Mouse (Mus musculus) neural tube, embryonic 15.5 days (tissue): ENCODE results near the gene Cnnm4. TPM values are rescaled to one million over a fixed set of nuclear protein-coding genes. Genes with fewer than 3 reads are reported as not detected.
A peak's percentile ranks its signal among the peaks of the same experiment; 100 is the strongest.

Source experiments
- ATAC-seq: fragments of 200-750 bp; cut with Nextera tagmentation; 2 replicates; pipeline ENCODE4 v1.8.0; 2017; ENCODE audit warnings: mild to moderate bottlenecking, moderate TSS enrichment, moderate library complexity; ENCODE audit not compliant: low FRiP score
- H3K27ac ChIP-seq: fragments of 300-500 bp; sonication (generic); replicated peaks from 2 replicates; pipeline ENCODE4 v1.5.1; 2015; ENCODE audit warnings: mild to moderate bottlenecking, inconsistent platforms
- H3K27me3 ChIP-seq: fragments of 300-500 bp; sonication (generic); replicated peaks from 2 replicates; pipeline ENCODE4 v1.6.1; 2015; ENCODE audit warnings: inconsistent platforms
- H3K36me3 ChIP-seq: fragments of 300-500 bp; sonication (generic); 2 replicates; pipeline ENCODE4 v1.6.1; 2015; ENCODE audit warnings: inconsistent platforms
- H3K4me1 ChIP-seq: fragments of 300-500 bp; sonication (generic); 2 replicates; pipeline ENCODE4 v1.6.1; 2015; ENCODE audit warnings: inconsistent platforms
- H3K4me2 ChIP-seq: fragments of 300-500 bp; sonication (generic); 2 replicates; pipeline ENCODE4 v1.6.1; 2015; ENCODE audit warnings: inconsistent platforms, mild to moderate bottlenecking, moderate library complexity
- H3K4me3 ChIP-seq: fragments of 300-500 bp; sonication (generic); replicated peaks from 2 replicates; pipeline ENCODE4 v1.5.1; 2015; ENCODE audit warnings: mild to moderate bottlenecking, inconsistent platforms
- H3K9ac ChIP-seq: fragments of 300-500 bp; sonication (generic); replicated peaks from 2 replicates; pipeline ENCODE4 v1.6.1; 2015; ENCODE audit warnings: mild to moderate bottlenecking, inconsistent platforms
- H3K9me3 ChIP-seq: fragments of 300-500 bp; sonication (generic); replicated peaks from 2 replicates; pipeline ENCODE4 v1.6.1; 2016; ENCODE audit warnings: inconsistent platforms
- WGBS: fragments of 180-500 bp; shearing (Covaris S2); methylation state at CpG from one replicate; pipeline ENCODE4 v1.1.7; 2015; ENCODE audit warnings: mixed read lengths; 5-methylcytosine and 5-hydroxymethylcytosine counted together
- polyA plus RNA-seq: library from polyadenylated mRNA; unstranded; fragments of >200 nt; fragmentation: Nextera tagmentation; extraction: Ambion mirVana; gene quantifications from 2 replicates; pipeline ENCODE4 v1.2.1, GENCODE M21; 2015

The Cnnm4 gene
- polyA plus RNA-seq, 1 experiment from 2014 or later, result 10.6 TPM

DNA sequence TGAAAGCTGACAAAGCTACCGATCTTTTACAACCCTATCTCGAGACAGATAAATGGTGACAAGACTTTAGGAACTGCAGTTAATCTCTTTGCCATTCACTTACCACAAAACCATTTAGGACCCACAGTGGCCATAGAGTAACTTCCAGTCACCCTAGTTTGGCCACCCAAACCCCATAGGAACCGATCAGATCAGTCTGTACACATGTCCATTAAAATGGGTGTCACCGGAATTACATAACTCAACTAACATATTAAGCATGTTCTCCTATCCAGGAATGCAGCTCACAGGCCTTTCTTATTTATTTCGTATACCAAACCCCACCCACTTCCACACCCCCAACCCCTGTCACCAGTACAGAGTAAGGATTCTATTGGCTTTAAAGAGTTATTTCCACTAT is 24.6 kb upstream of the Cnnm4 start:
- H3K4me1 ChIP-seq, result peaks cover 8% of the 10 kb centered on the region
- H3K9me3 ChIP-seq, result no peaks in the 10 kb centered on the region
- 91% methylated on average over 5 of the region's 5 CpGs for WGBS
- no peak overlapping the region for H3K4me3 ChIP-seq
- H3K27me3 ChIP-seq, result no peaks in the 10 kb centered on the region
- ATAC-seq, result no peak
- H3K9ac ChIP-seq, result no peak overlapping the region
- H3K27ac ChIP-seq, result no peak overlapping the region
- no peaks in the 10 kb centered on the region; the same call in 1 of the 2 replicates for H3K36me3 ChIP-seq
- no peak overlapping the region for H3K4me2 ChIP-seq

DNA sequence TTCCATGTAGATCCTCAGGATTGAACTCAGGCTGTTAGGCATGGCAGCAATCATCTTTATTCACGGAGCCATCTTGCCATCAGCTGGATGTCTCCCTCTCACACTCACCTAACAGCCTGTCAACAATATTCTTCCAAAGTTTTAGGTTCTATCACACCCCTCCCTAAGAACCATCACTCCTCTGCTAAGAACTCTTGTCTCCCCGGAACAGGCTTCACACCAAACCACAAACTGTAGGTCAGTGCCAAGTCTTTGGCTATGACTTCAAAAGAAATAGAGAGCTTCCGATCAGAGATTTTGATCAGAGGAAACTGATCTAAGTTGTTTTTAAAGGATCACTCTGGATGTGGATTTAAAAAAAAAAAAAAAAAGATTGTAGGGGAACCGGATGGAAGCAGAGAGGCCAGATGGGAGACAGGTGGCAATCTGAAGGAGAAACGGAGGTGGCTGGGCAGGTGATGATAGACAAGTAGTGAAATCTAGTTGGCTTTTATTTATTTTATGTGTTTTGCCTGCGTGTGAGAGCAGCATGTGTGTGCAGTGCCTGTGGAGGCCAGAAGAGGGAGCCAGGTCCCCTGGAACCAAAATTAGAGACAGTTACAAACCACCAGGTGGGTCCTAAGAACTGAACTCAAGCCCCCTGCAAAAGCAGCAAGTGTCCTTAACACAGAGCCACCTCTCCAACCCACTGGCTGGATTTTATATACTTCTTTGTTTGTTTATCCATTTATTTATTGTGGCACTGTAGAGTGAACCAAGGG is 17.2 kb upstream of the Cnnm4 start:
- H3K4me1 ChIP-seq, result no peaks in the 10 kb centered on the region
- H3K9ac ChIP-seq, result no peak overlapping the region
- H3K4me2 ChIP-seq, result no peak overlapping the region
- no peaks in the 10 kb centered on the region for H3K27me3 ChIP-seq
- H3K9me3 ChIP-seq, result no peaks in the 10 kb centered on the region
- 88% methylated on average over 6 of the region's 6 CpGs for WGBS
- no peak overlapping the region for H3K4me3 ChIP-seq
- H3K27ac ChIP-seq, result no peak overlapping the region
- no peaks in the 10 kb centered on the region for H3K36me3 ChIP-seq
- no peak for ATAC-seq

DNA sequence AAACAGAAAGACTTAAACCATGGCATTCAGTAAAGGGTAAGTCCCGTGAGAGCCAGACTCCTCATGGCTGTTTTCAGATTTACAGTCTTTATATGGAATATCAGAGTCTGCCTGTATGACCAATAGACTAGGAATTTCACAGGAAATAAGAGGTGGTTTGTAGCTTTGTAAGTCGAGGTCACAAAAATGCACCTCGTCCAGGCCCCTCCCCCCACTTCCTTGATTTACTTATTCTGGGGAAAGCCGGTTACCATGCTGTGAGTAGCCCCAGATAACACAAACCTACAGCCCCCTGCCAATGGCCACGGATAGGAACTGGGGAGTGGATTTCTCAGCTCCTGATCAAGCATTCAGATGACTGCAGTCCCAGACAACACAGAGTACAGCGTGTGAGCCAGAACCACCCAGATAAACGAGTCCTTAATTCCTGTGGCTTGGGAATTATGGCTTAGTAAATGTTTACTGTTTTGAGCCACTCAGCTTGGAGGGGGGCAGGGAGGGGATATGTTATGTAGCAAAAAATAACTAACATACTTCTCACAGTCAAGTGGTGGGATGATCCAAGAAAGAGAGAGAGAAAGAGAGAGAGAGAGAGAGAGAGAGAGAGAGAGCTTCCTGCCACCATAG is 13.9 kb upstream of the Cnnm4 start:
- Histone ChIP-seq H3K4me2 (no peak overlapping the region), H3K4me1 (no peaks in the 10 kb centered on the region), H3K27ac (no peak overlapping the region), H3K36me3 (no peaks in the 10 kb centered on the region), H3K9ac (no peak overlapping the region), H3K27me3 (no peaks in the 10 kb centered on the region), H3K4me3 (no peak overlapping the region), H3K9me3 (no peaks in the 10 kb centered on the region)
- ATAC-seq, result no peak
- WGBS, result 52% methylated on average over 7 of the region's 7 CpGs

DNA sequence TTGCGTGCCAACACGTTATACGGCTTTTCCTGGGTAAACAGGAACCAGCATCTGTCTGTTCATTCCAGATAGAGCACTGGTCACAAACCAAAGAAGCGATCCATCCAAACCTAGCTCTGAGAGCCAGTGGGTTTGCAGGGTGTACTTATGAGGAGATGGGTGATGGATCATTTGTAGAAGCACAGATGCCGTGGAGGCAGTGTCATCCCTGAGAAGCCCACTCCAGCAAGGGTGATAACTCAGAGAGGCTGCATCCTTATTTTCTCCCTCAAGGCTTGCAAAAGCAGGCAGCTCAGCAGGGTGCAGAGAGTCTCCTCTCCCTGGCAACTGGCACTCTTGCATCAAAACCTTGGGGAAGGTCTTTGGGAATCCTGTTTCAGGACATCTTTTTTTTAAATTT is 13.3 kb upstream of the Cnnm4 start:
- 84% methylated on average over 5 of the region's 5 CpGs for WGBS
- Histone ChIP-seq H3K4me2 (no peak overlapping the region), H3K27me3 (no peaks in the 10 kb centered on the region), H3K4me3 (no peak overlapping the region), H3K9me3 (no peaks in the 10 kb centered on the region), H3K36me3 (no peaks in the 10 kb centered on the region), H3K4me1 (no peaks in the 10 kb centered on the region), H3K27ac (no peak overlapping the region), H3K9ac (no peak overlapping the region)
- no peak for ATAC-seq

DNA sequence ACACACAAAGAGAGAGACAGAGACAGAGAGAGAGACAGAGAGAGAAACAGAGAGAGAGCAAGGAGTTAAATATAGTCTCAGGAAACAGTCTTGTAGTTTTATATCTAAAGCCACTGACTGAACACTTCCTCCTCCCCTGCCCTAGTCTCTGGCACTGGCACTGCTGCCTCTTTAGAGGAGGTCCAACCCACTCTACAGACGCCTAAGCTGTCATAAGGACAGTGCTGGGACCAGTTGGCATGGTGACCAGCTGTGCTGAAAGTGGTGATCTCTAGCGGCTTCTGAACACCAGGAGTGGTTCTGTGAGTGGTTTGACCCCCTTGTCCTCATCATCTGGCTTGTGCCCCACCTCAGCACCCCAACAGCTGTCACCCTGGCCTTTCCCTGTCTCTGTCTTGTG is 9.6 kb upstream of the Cnnm4 start:
- Histone ChIP-seq H3K4me3 (no peak overlapping the region), H3K4me1 (no peaks in the 10 kb centered on the region), H3K9me3 (no peaks in the 10 kb centered on the region), H3K27me3 (no peaks in the 10 kb centered on the region), H3K36me3 (no peaks in the 10 kb centered on the region), H3K27ac (no peak overlapping the region), H3K4me2 (no peak overlapping the region), H3K9ac (no peak overlapping the region)
- whole genome bisulfite sequencing, result 53% methylated on average over 2 of the region's 2 CpGs
- ATAC-seq, result no peak

DNA sequence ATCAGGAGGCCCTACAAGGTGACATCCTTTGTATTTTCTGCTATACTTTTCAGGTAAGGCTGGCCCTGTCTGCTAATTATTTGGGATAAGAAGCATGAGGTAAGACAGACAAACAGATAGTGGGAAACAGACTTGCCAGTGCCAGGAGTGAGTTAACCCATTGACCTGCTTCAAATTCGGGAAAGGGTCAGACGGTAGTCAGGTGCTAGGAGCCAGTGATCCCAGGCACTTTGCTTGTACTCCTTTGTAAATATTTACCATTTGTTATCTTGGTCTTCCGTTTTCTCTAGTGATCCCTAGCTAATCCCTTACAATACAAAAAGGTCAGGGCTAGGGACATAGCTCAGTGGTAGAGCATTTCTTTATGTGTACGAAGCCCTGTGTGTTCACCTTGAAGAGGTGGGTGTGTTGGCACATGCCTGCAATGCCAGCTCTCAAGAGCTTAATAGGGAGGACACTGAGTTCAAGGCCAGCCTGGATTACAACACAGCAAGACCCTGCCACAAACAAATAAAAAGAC is 5.7 kb upstream of the Cnnm4 start:
- WGBS, result 81% methylated on average over 4 of the region's 4 CpGs
- H3K27ac ChIP-seq, result no peak overlapping the region
- no peaks in the 10 kb centered on the region for H3K27me3 ChIP-seq
- H3K9me3 ChIP-seq, result no peaks in the 10 kb centered on the region
- ATAC-seq, result no peak
- H3K4me3 ChIP-seq, result no peak overlapping the region
- no peak overlapping the region for H3K4me2 ChIP-seq
- peaks cover 9% of the 10 kb centered on the region; the same call in 1 of the 2 replicates for H3K4me1 ChIP-seq
- no peaks in the 10 kb centered on the region for H3K36me3 ChIP-seq
- H3K9ac ChIP-seq, result no peak overlapping the region

DNA sequence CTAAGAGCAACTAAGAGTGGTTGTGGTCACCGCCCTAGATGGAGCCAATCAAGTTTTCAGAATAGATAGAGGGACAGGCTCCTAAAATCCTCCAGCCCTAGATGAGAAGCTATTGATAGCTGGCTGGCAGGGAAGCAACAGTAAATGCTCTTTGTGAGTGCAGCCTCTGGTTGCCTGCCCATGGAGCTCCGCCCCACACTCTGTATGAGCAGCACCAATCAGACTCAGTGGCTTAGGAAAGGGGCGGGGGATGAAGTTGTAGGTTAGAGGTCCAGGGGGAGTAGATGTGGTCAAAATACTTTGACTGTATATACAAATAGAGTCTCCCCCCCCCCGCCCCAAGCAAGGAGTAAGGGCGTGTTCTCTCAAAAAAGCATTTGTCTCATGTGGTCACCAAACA is 4.0 kb upstream of the Cnnm4 start:
- Histone ChIP-seq H3K9me3 (no peaks in the 10 kb centered on the region), H3K9ac (no peak overlapping the region), H3K4me2 (no peak overlapping the region), H3K27ac (no peak overlapping the region), H3K36me3 (no peaks in the 10 kb centered on the region), H3K4me3 (no peak overlapping the region), H3K27me3 (no peaks in the 10 kb centered on the region), H3K4me1 (peaks cover 20% of the 10 kb centered on the region)
- ATAC-seq, result no peak
- WGBS, result 53% methylated on average over 5 of the region's 5 CpGs

DNA sequence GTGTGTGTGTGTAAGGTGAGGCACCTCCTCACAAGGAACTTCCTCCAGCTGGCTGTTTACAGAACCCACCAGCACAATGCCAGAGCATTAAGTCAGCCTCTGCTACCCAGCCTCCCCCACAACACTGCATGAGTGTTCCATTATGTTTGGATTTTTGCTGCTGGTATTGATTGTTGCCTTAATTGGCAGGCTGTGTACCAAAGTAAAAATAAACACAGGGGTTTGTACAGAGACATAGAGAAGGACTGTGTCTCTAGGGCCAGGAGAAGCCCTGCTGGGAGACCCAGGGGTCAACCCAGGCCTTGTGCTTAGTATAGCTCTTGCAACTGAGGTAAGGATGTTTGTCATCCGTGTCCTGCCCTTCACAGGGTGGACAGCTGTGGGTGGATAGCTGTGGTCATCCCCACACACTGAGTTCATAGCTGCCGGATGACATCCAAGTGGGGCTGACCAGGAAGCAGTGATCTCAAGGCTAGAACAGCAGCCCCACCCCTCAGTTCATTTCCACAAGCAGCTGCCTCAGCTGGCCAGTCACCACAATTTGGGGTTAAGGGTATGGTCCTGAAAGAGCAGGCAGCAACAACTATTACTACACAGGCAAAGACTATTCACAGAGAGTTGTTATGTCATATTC is 1.5 kb upstream of the Cnnm4 start:
- no peaks in the 10 kb centered on the region for H3K9me3 ChIP-seq
- peaks cover 44% of the 10 kb centered on the region for H3K4me1 ChIP-seq
- no peak overlapping the region for H3K4me2 ChIP-seq
- no peak for ATAC-seq
- H3K36me3 ChIP-seq, result no peaks in the 10 kb centered on the region
- H3K27ac ChIP-seq, result no peak overlapping the region
- 55% methylated on average over 2 of the region's 2 CpGs for WGBS
- no peak overlapping the region for H3K4me3 ChIP-seq
- H3K9ac ChIP-seq, result no peak overlapping the region
- no peaks in the 10 kb centered on the region for H3K27me3 ChIP-seq

DNA sequence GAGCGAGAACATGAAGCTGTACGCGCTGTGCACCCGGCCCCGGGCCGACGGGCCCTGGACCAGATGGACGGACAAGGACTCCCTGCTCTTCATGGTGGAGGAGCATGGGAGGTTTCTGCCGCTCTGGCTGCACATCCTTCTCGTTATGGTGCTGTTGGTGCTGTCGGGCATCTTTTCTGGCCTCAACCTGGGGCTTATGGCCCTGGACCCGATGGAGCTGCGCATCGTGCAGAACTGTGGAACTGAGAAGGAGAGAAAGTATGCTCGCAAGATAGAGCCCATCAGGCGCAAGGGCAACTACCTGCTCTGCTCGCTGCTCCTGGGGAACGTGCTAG is 653 bp downstream of the Cnnm4 start:
- peak; percentile 27; the same call in 1 of the 2 replicates for ATAC-seq
- 20% methylated on average over 18 of the region's 18 CpGs for WGBS
- H3K4me1 ChIP-seq, result peaks cover 62% of the 10 kb centered on the region
- H3K4me3 ChIP-seq, result peak overlapping the region; percentile 75
- peak overlapping the region; percentile 64 for H3K9ac ChIP-seq
- peak overlapping the region; percentile 77; the same call in 1 of the 2 replicates for H3K27ac ChIP-seq
- no peaks in the 10 kb centered on the region for H3K9me3 ChIP-seq
- H3K27me3 ChIP-seq, result no peaks in the 10 kb centered on the region
- H3K4me2 ChIP-seq, result peak overlapping the region; percentile 83
- H3K36me3 ChIP-seq, result no peaks in the 10 kb centered on the region

DNA sequence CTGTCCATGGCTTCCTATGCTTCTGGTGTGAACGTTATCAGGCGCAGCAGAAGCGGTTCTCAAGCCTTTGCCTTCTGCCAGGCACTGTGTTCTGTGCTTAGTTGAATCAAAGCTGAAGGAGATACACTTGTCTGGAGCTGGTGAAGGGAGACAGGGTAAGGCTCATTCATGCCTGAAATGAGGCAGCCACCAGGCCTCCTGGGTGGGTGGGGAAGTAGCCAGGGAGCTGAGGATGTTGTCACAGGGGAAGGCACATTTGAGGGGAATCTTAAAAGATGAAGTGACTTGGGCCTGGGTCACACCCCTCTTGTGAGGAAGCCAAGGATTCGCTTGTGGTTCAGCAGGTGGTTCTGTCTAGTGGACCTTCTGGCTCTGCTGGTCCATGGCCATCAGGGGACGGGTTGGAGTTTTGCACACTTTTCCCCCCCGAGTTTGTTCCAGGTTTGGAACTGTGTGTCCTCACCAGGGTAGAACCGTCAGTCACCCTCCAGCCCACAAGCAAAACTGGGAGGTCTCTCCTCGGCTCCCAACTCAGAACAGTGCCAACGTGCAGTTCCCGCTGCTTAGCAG is 1.9 kb downstream of the Cnnm4 start:
- WGBS, result 79% methylated on average over 10 of the region's 10 CpGs
- no peak for ATAC-seq
- Histone ChIP-seq H3K27ac (no peak overlapping the region), H3K9ac (no peak overlapping the region), H3K27me3 (no peaks in the 10 kb centered on the region), H3K36me3 (no peaks in the 10 kb centered on the region), H3K9me3 (no peaks in the 10 kb centered on the region), H3K4me3 (peak overlapping the region; percentile 75), H3K4me2 (peak overlapping the region; percentile 83), H3K4me1 (peaks cover 70% of the 10 kb centered on the region)

DNA sequence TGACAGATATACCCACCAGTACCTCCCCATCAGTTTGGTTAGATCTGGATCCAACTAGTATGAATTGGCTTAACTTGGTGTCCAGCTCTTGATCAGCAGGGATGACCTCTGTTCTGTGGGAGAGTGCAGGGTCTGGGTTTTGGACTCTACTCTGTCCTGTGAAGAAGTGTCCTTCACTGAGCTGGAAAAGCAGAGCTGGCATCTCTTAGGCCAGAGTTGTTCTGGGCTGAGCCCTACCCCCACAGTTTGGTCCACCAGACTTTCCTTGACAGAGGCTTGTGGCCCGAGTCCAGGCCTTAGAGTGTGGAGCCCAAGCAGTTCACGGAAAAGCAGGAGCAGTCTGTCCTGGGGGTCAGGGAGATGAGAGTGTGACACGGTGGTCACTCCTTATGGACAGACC is 3.2 kb downstream of the Cnnm4 start:
- no peaks in the 10 kb centered on the region for H3K36me3 ChIP-seq
- H3K4me1 ChIP-seq, result peaks cover 77% of the 10 kb centered on the region
- WGBS, result 77% methylated on average over 3 of the region's 3 CpGs
- H3K4me2 ChIP-seq, result peak overlapping the region; percentile 83
- ATAC-seq, result no peak
- no peak overlapping the region for H3K27ac ChIP-seq
- H3K27me3 ChIP-seq, result no peaks in the 10 kb centered on the region
- H3K9ac ChIP-seq, result no peak overlapping the region
- H3K4me3 ChIP-seq, result peak overlapping the region; percentile 12; the same call in 1 of the 2 replicates
- H3K9me3 ChIP-seq, result no peaks in the 10 kb centered on the region
